Mouse (Mus musculus) NIH3T3 (cell line): ENCODE measurements at regions not wholly inside any gene's neighbourhood (a gene's known extent, or its start where the extent isn't known, plus 50 kb on each side); places are given as distances from the start of the nearest gene placed in this dataset.

ENCODE experiments used
- DNase-seq: peaks from one replicate; pipeline ENCODE4 v3.0.0-alpha.2; 2012; ENCODE audit warnings: low read depth

GRCm38 (mm10) chr16:50092780-50093179 is 292.4 kb downstream of the Cd47 start:
- DNase-seq: no peak

DNA sequence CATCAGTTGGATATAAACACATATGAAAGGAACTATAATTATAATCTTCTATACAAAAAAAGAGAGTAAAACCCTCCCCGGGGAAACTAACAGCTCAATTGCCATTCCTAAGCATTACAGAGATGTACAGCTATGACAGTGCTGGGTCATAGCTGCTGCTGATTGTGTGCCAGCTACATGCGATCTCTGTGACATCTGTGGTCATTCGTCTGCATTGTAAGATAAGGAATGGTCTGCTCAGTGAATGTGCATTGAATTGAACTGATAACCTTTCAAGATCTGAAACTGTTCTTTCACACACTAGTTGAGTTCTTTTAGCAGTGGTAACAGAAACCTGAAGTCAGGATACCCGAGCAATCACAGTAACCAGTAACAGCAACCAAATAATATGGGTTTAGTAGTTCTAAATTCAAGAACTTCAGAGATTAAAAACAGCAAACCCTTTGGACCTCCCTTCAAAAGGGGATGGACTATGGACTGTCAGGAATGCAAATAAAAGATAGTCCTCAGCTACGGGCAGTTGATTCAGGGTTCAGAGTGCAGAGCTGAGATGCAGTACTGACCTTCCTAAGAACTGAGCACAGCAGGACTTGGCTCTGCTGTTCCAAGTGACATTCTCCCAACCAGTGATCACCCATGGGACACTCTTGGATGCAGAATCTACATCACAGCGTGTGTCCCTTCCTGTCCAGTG is 295.7 kb downstream of the Cd47 start:
- no peak for DNase-seq

DNA sequence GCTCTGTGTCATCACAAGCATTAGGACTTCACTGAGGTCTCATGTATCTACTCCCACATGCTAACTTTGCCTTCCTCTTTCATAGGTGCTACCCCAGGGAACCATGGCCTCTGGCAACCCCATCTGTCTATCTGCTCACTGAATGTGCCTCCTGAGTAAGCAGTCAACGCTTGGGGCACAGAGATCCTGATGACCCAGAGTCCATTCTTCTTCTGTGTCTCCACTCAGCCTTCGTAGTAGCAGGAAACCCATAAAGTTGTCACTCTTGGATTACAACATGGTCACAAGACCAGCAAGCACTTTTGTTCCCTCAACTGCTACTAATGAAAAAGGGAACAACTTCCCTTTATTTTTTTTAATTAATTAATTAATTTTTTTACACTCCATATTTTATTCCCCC is 296.2 kb downstream of the Cd47 start:
- DNase-seq: no peak

- peak; percentile 15 for DNase-seq
Observed at GRCm38 (mm10) chr16:50103340-50103739, 303.0 kb downstream of the Cd47 start.

- peak; percentile 8 for DNase-seq
Observed at GRCm38 (mm10) chr16:50118150-50118549, 314.0 kb downstream of the Bbx start.

DNA sequence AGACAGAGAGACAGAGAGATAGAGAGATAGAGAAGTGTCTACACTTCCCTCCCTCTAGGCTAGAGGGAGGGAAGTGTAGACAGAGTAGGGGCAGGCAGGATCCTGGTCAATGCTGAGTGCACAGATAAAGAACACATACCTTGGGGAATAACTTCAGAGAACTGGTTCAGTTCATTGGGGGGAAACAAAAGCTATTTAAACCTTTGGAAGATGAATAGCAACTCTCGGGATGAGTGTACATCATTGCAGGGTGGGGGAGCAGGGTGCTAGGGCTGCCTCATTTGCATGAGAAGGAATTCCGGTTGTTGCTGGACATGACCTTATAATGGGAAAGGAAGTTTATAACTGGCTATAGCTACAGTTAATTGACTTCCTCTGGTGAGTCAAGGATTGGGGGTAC is 309.7 kb downstream of the Bbx start:
- DNase-seq: no peak

DNA sequence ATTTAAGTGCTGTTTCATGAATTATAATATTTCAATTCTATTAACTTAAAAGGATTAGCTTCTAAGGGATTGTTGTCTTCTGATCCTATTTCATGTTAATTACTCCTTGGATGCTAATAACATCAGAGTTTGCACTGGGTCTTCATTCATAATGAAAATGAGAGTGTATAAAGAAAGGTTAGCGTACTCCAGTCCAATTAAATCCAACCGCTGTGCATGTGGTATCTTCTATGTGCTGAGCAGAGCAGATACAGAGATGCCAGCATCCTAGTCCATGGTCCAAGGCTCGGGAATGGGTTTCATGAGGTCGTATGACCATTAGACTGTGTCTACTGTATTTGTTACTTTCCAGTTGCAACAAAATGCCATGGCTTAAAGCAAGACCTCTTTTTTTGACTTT is 307.5 kb downstream of the Bbx start:
- no peak for DNase-seq

DNA sequence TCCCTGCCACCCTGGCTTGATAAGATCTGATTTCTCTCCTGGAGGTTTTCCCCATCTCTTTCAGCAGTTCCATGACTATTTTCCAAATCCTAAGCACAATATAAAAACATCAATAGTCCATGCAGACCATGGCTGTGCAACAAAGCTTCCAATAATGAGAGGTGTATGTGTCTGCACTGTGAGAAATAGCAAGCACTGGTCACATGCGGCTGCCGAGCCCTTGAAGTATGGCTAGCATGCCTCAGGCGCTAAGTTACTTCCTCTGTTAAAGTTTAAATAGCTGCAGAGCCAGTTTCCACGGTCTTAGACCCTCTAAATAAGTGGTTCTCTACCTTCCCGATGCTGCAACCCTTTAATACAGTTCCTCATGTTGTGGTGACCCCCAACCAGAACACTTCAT is 306.6 kb downstream of the Bbx start:
- DNase-seq: no peak

DNA sequence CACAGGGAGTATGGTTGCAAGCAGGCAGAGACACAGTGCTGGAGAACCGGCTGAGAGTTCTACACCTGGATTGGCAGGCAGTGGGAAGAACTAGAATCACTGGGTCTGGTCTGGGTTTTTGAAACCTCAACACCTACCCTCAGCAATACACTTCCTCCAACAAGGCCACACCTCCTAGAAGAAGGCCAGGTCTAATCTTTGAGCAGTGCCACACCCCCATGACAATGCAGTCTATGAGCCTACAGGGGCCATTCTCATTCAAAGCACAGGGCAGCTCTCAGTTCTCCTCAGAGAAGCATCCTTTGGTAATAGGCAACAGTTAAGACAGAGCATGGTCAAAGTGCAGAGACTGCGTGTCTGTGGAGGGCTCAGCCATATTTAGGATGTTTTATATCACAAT is 300.8 kb downstream of the Bbx start:
- no peak for DNase-seq
